Mouse (Mus musculus) CH12.LX (cell line): ENCODE measurements around the gene Tvp23a. TPM values are rescaled to one million over a fixed set of nuclear protein-coding genes. Genes with fewer than 3 reads are reported as not detected.

ENCODE experiments used
- DNase-seq: peaks from one replicate; pipeline ENCODE4 v3.0.0-alpha.2; 2013; ENCODE audit errors: extremely low read depth
- H3K27ac ChIP-seq: 2 replicates; pipeline ENCODE4 v1.5.1; 2012; ENCODE audit warnings: low read depth, mild to moderate bottlenecking, control low read depth, moderate library complexity; ENCODE audit not compliant: insufficient read depth
- H3K27me3 ChIP-seq: replicated peaks from 2 replicates; pipeline ENCODE3; 2012; ENCODE audit warnings: inconsistent platforms
- H3K36me3 ChIP-seq, 2 experiments: replicated peaks in 1 of 2; 2 replicates each; pipeline versions ENCODE3 to v1.6.1; 2012; ENCODE audit warnings: inconsistent platforms in 1 of 2, low read length in 1 of 2, mild to moderate bottlenecking in 1 of 2, mixed read lengths in 1 of 2, moderate library complexity in 1 of 2; ENCODE audit not compliant: control insufficient read depth in 1 of 2, insufficient read depth in 1 of 2
- H3K4me1 ChIP-seq, 2 experiments: 2 replicates each; pipeline ENCODE4 v1.6.1; 2012; ENCODE audit warnings: inconsistent platforms in 1 of 2, moderate library complexity in 1 of 2; ENCODE audit not compliant: insufficient read depth in 2 of 2, control insufficient read depth in 1 of 2
- H3K4me2 ChIP-seq: 2 replicates; pipeline ENCODE4 v1.6.1; 2012; ENCODE audit warnings: low read depth, mild to moderate bottlenecking, control low read depth; ENCODE audit not compliant: poor library complexity, insufficient read depth, severe bottlenecking
- H3K4me3 ChIP-seq, 3 experiments: fragments of 150-350 bp in 1 of 3; sonication (generic) in 1 of 3; replicated peaks in 1 of 3; 2 replicates each; pipeline versions ENCODE3 to v1.5.1; 2011 to 2012; ENCODE audit warnings: low read depth in 2 of 3, low read length in 2 of 3, mild to moderate bottlenecking in 2 of 3, moderate library complexity in 2 of 3, control low read depth in 1 of 3, improper control_type of control experiment in 1 of 3, inconsistent platforms in 1 of 3, mixed read lengths in 1 of 3; ENCODE audit not compliant: poor library complexity in 1 of 3
- H3K79me2 ChIP-seq: replicated peaks from 2 replicates; pipeline ENCODE4 v1.6.1; 2012; ENCODE audit warnings: mild to moderate bottlenecking, moderate library complexity; ENCODE audit not compliant: control insufficient read depth, poor library complexity, insufficient read depth, severe bottlenecking; ENCODE audit errors: extremely low read depth
- H3K9ac ChIP-seq: 2 replicates; pipeline ENCODE4 v1.6.1; 2012; ENCODE audit warnings: low read depth, mild to moderate bottlenecking, control low read depth, moderate library complexity; ENCODE audit not compliant: insufficient read depth
- H3K9me3 ChIP-seq: replicated peaks from 2 replicates; pipeline ENCODE3; 2012; ENCODE audit warnings: low read length, inconsistent platforms, mixed read lengths
- BHLHE40 ChIP-seq: IDR thresholded peaks from 2 replicates; pipeline ENCODE4 v1.6.1; 2011; ENCODE audit warnings: mild to moderate bottlenecking, low read depth, low read length, improper control_type of control experiment
- CHD1 ChIP-seq: IDR thresholded peaks from 2 replicates; pipeline ENCODE4 v1.6.1; 2012; ENCODE audit warnings: low read depth, low read length, improper control_type of control experiment, inconsistent platforms
- CHD2 ChIP-seq: IDR thresholded peaks from 2 replicates; pipeline ENCODE4 v1.6.1; 2011; ENCODE audit warnings: low read length, improper control_type of control experiment
- ELF1 ChIP-seq: IDR thresholded peaks from 2 replicates; pipeline ENCODE4 v1.6.1; 2014; ENCODE audit warnings: low read depth, mild to moderate bottlenecking, inconsistent platforms, low read length, improper control_type of control experiment
- EP300 ChIP-seq: IDR thresholded peaks from 2 replicates; pipeline ENCODE4 v1.6.1; 2011; ENCODE audit warnings: low read length, improper control_type of control experiment
- ETS1 ChIP-seq: conservative IDR thresholded peaks from 2 replicates; pipeline ENCODE4 v1.6.1; 2012; ENCODE audit warnings: low read depth, mild to moderate bottlenecking, inconsistent platforms, low read length, improper control_type of control experiment, moderate library complexity
- GABPA ChIP-seq: IDR thresholded peaks from 2 replicates; pipeline ENCODE4 v1.6.1; 2012; ENCODE audit warnings: low read depth, low read length, improper control_type of control experiment, inconsistent platforms; ENCODE audit not compliant: insufficient replicate concordance
- JUN ChIP-seq: IDR thresholded peaks from 2 replicates; pipeline ENCODE4 v1.6.1; 2011; ENCODE audit warnings: low read depth, mild to moderate bottlenecking, low read length, improper control_type of control experiment, moderate library complexity; ENCODE audit not compliant: insufficient read depth
- KAT2A ChIP-seq: IDR thresholded peaks from 2 replicates; pipeline ENCODE4 v1.6.1; 2012; ENCODE audit warnings: low read length, improper control_type of control experiment, inconsistent platforms; ENCODE audit not compliant: insufficient replicate concordance
- MAFK ChIP-seq: IDR thresholded peaks from 2 replicates; pipeline ENCODE4 v1.6.1; 2011; ENCODE audit warnings: low read length, improper control_type of control experiment; ENCODE audit not compliant: insufficient replicate concordance
- MAX ChIP-seq: IDR thresholded peaks from 2 replicates; pipeline ENCODE4 v1.6.1; 2011; ENCODE audit warnings: low read length, improper control_type of control experiment
- MYC ChIP-seq: IDR thresholded peaks from 2 replicates; pipeline ENCODE4 v1.6.1; 2011; ENCODE audit warnings: low read depth, mild to moderate bottlenecking, improper control_type of control experiment, low read length
- NRF1 ChIP-seq: IDR thresholded peaks from 2 replicates; pipeline ENCODE4 v1.6.1; 2014; ENCODE audit warnings: low read depth, mild to moderate bottlenecking, inconsistent platforms, low read length, improper control_type of control experiment, moderate library complexity
- RAD21 ChIP-seq: IDR thresholded peaks from 2 replicates; pipeline ENCODE4 v1.6.1; 2011; ENCODE audit warnings: low read depth, mild to moderate bottlenecking, low read length, improper control_type of control experiment, moderate library complexity
- SMC3 ChIP-seq: IDR thresholded peaks from 2 replicates; pipeline ENCODE4 v1.6.1; 2011; ENCODE audit warnings: low read depth, low read length, improper control_type of control experiment
- TCF12 ChIP-seq: IDR thresholded peaks from 2 replicates; pipeline ENCODE4 v1.6.1; 2014; ENCODE audit warnings: low read depth, mild to moderate bottlenecking, inconsistent platforms, low read length, improper control_type of control experiment
- USF1 ChIP-seq: IDR thresholded peaks from 2 replicates; pipeline ENCODE4 v1.6.1; 2014; ENCODE audit warnings: low read depth, mild to moderate bottlenecking, inconsistent platforms, low read length, improper control_type of control experiment
- USF2 ChIP-seq: conservative IDR thresholded peaks from 2 replicates; pipeline ENCODE4 v1.6.1; 2011; ENCODE audit warnings: low read depth, low read length, improper control_type of control experiment
- dilution Hi-C: fragments of 300-500 bp; cut with MboI; formaldehyde crosslinking; loops from 2 replicates; pipeline ENCODE4 v1.14.3; 2020; ENCODE audit warnings: low sequenced_read_pairs; ENCODE audit not compliant: extremely low pct_unique_long_range_greater_than_20kb, extremely low pct_ligation_motif_present
- in situ Hi-C: fragments of 300-500 bp; cut with MboI; formaldehyde crosslinking; loops from 3 replicates; pipeline ENCODE4 v1.14.3; 2019; ENCODE audit warnings: low sequenced_read_pairs, low pct_ligation_motif_present, low pct_unique_long_range_greater_than_20kb, mixed read lengths
- polyA plus RNA-seq: library from polyadenylated mRNA; unstranded; fragments of >175 nt; gene quantifications from 2 replicates; pipeline ENCODE4 v1.2.1, GENCODE M21; 2012; ENCODE audit warnings: low read depth; ENCODE audit not compliant: insufficient read length
- total RNA-seq, 2 experiments: library from RNA; depleted of rRNA; stranded (reverse); fragments of 300-350 nt in 1 of 2; fragments of >200 nt in 1 of 2; gene quantifications; 2 replicates each; pipeline ENCODE4 v1.2.3; 2012 to 2014

Gene Tvp23a
- total and polyA plus RNA-seq, 3 experiments, result 0.68 to 1.8 TPM; not detected in 1

- in situ Hi-C loops, result no loop called here
- H3K4me2 ChIP-seq, result peak overlapping the region; percentile 94
- H3K9me3 ChIP-seq, result no peaks in the 10 kb centered on the region
- peak overlapping the region; percentile 15; the same call in 1 of the 2 replicates for H3K27ac ChIP-seq
- peaks cover 14 to 26% of the 10 kb centered on the region in 2 experiments for H3K4me1 ChIP-seq
- DNase-seq, result no peak
- H3K4me3 ChIP-seq, result peak overlapping the region in 1 of 3 experiments; percentile 70
- TF ChIP-seq CHD1, result peak; percentile 5; the same call in 1 of the 2 replicates
- no peak for TF ChIP-seq SMC3
- no peak for TF ChIP-seq RAD21
- peak; percentile 48 for TF ChIP-seq TCF12
- TF ChIP-seq USF2, result no peak
- TF ChIP-seq ETS1, result peak; percentile 71
- TF ChIP-seq JUN, result no peak
- peak; percentile 61; the same call in 1 of the 2 replicates for TF ChIP-seq EP300
- peak; percentile 90 for TF ChIP-seq MYC
- TF ChIP-seq KAT2A, result no peak
- no peak for TF ChIP-seq CHD2
- peak; percentile 33; the same call in 1 of the 2 replicates for TF ChIP-seq MAX
- TF ChIP-seq ELF1, result peak; percentile 34; the same call in 1 of the 2 replicates
- peak; percentile 99 for TF ChIP-seq BHLHE40
- no peak for TF ChIP-seq USF1
- 0 out of 2 replicates have a peak, but pooled peaks have one; percentile 54 for TF ChIP-seq MAFK
- TF ChIP-seq GABPA, result no peak
- TF ChIP-seq NRF1, result no peak
- TF ChIP-seq, all 38 proteins: peak for 9
- dilution Hi-C loops, result no loop called here
- Histone ChIP-seq H3K79me2 (peaks cover 9% of the 10 kb centered on the region), H3K9ac (no peak overlapping the region), H3K27me3 (no peaks in the 10 kb centered on the region), H3K36me3 (peaks cover 0 to 14% of the 10 kb centered on the region in 2 experiments)
Observed at GRCm38 (mm10) chr16:10486993-10487392, 39.8 kb upstream of the Tvp23a start.

GRCm38 (mm10) chr16:10482343-10482742 is 35.2 kb upstream of the Tvp23a start:
- no peaks in the 10 kb centered on the region for H3K27me3 ChIP-seq
- no peak for DNase-seq
- dilution Hi-C loops (no loop called here), in situ Hi-C loops (no loop called here)
- no peak overlapping the region for H3K9ac ChIP-seq
- H3K4me2 ChIP-seq, result no peak overlapping the region
- no peaks in the 10 kb centered on the region for H3K36me3 ChIP-seq
- 0 out of 2 replicates have a peak, but pooled peaks have one; percentile 16 for TF ChIP-seq BHLHE40
- no peak for TF ChIP-seq JUN
- TF ChIP-seq TCF12, result no peak
- no peaks in the 10 kb centered on the region for H3K79me2 ChIP-seq
- H3K9me3 ChIP-seq, result no peaks in the 10 kb centered on the region
- peaks cover 7 to 26% of the 10 kb centered on the region in 2 experiments for H3K4me1 ChIP-seq
- H3K27ac ChIP-seq, result no peak overlapping the region
- H3K4me3 ChIP-seq, result no peak overlapping the region
